Mouse (Mus musculus): ENCODE results near the gene Spen.

- peak; percentile 92 for TF ChIP-seq MAFK (IDR thresholded peaks at IDR 0.05; ENCODE audit: insufficient read depth, low read depth, low read length)
- TF ChIP-seq CHD2 (IDR thresholded peaks at IDR 0.05; ENCODE audit: low read depth, low read length) = no peak
- TF ChIP-seq ZNF384 (IDR thresholded peaks at IDR 0.05; ENCODE audit: low read depth, low read length) = no peak
Observed at GRCm38 (mm10) chr4:141487581-141487980, 50.8 kb downstream of the Spen start.
